Mouse (Mus musculus): ENCODE data around the gene Rarres2. TPM values are rescaled to one million over a fixed set of nuclear protein-coding genes. Genes with fewer than 3 reads are reported as not detected.

Gene Rarres2
- polyA plus RNA-seq, 1 experiment from 2014 or later, result 2.5 TPM

DNA sequence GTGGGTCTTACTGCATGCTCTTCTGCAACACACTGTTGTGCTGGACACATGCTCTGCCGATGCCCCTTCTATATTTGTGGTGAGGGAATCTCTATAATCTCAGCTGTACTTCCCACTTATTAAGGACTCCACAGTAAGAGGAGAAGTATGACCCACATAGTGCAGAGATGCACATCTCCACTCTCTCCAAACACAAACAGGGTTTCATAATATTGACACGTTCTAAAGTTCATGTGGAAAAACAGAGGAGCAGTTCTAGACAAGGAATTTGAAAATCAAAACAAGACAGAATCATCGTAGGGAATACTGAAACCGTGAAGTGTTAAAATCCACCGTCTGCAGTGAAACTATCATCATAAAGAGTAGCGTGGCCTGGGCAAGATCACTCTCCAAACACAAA, 19.3 kb upstream of the Rarres2 start:
- ATAC-seq (ENCODE audit: low FRiP score), result no peak
- Histone ChIP-seq H3K36me3 (ENCODE audit: control insufficient read depth, insufficient read depth, low read length) (peaks cover 8% of the 10 kb centered on the region), H3K4me3 (ENCODE audit: low read depth, low read length) (no peak overlapping the region), H3K27me3 (ENCODE audit: control insufficient read depth, insufficient read depth, low read length) (no peaks in the 10 kb centered on the region), H3K4me1 (replicated peaks; ENCODE audit: control insufficient read depth, insufficient read depth, low read length) (0 out of 2 replicates have a peak, but pooled peaks cover 5% of the 10 kb centered on the region), H3K4me2 (replicated peaks; ENCODE audit: low read depth, low read length) (no peak overlapping the region), H3K9me3 (ENCODE audit: control insufficient read depth, low read length) (no peaks in the 10 kb centered on the region), H3K9ac (ENCODE audit: low read depth, low read length) (no peak overlapping the region), H3K27ac (ENCODE audit: low read depth, low read length) (no peak overlapping the region)
- 91% methylated on average over 6 of the region's 6 CpGs for WGBS
- no peak for DNase-seq (ENCODE audit: low spot score)

DNA sequence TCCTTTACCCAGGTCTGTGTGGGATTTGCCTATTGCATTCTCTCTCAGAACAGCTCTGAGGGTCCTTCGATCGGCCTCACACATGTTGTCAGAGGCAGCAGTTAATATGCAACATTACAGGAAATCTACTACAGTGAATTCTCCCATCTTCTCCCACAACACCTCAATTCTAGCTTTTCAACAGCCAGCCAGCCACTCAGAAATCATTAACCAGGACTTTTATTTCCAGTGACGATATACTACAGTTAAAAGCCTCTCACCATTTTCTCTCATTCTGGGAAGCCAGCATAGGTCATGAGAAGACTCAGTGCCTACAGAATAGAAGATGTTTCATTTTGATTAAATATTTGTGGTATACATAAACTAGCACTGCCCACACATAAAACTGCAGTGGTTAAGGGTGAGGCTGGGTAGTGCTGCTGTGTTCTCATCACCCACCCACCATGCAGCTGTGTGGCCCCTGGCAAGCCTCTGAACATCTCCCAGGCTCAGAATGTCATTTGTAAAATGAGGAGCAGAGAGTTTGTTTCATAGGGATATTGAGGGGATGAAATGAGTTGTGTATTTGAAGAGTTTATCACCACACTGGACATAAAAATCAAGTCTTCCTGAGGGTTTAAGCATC, 18.7 kb upstream of the Rarres2 start:
- WGBS, result 76% methylated on average over 3 of the region's 3 CpGs
- no peak overlapping the region for H3K9ac ChIP-seq (ENCODE audit: low read depth, low read length)
- ATAC-seq (ENCODE audit: low FRiP score), result no peak
- DNase-seq (ENCODE audit: low spot score), result no peak
- no peak overlapping the region for H3K4me3 ChIP-seq (ENCODE audit: low read depth, low read length)
- no peak overlapping the region for H3K4me2 ChIP-seq (replicated peaks; ENCODE audit: low read depth, low read length)
- no peak overlapping the region for H3K27ac ChIP-seq (ENCODE audit: low read depth, low read length)
- peaks cover 3% of the 10 kb centered on the region for H3K36me3 ChIP-seq (ENCODE audit: control insufficient read depth, insufficient read depth, low read length)
- no peaks in the 10 kb centered on the region for H3K9me3 ChIP-seq (ENCODE audit: control insufficient read depth, low read length)
- no peaks in the 10 kb centered on the region for H3K27me3 ChIP-seq (ENCODE audit: control insufficient read depth, insufficient read depth, low read length)
- H3K4me1 ChIP-seq (replicated peaks; ENCODE audit: control insufficient read depth, insufficient read depth, low read length), result 0 out of 2 replicates have a peak, but pooled peaks cover 5% of the 10 kb centered on the region

- Histone ChIP-seq H3K9ac (ENCODE audit: low read depth, low read length) (no peak within 1 kb of the TSS), H3K4me2 (replicated peaks; ENCODE audit: low read depth, low read length) (no peak within 1 kb of the TSS), H3K27ac (ENCODE audit: low read depth, low read length) (no peak within 1 kb of the TSS), H3K36me3 (ENCODE audit: control insufficient read depth, insufficient read depth, low read length) (no peaks in the 10 kb centered on the region), H3K4me1 (replicated peaks; ENCODE audit: control insufficient read depth, insufficient read depth, low read length) (0 out of 2 replicates have a peak, but pooled peaks cover 2% of the 10 kb centered on the region), H3K27me3 (ENCODE audit: control insufficient read depth, insufficient read depth, low read length) (no peaks in the 10 kb centered on the region), H3K9me3 (ENCODE audit: control insufficient read depth, low read length) (no peaks in the 10 kb centered on the region), H3K4me3 (ENCODE audit: low read depth, low read length) (no peak within 1 kb of the TSS)
- DNase-seq (ENCODE audit: low spot score), result no peak
- WGBS, result 70% methylated on average over 6 of the region's 6 CpGs
- no peak for ATAC-seq (ENCODE audit: low FRiP score)
Observed at GRCm38 (mm10) chr6:48589194-48589750, 16.7 kb upstream of the Rarres2 start, which contains the start of gene Gm45021. Gm45021 (plus strand) TSS chr6:48589610.

GRCm38 (mm10) chr6:48582037-48582436, 9.4 kb upstream of the Rarres2 start:
- 67% methylated on average over 3 of the region's 3 CpGs for WGBS
- no peaks in the 10 kb centered on the region for H3K9me3 ChIP-seq (ENCODE audit: control insufficient read depth, low read length)
- H3K27ac ChIP-seq (ENCODE audit: low read depth, low read length), result no peak overlapping the region
- no peaks in the 10 kb centered on the region for H3K36me3 ChIP-seq (ENCODE audit: control insufficient read depth, insufficient read depth, low read length)
- no peaks in the 10 kb centered on the region for H3K27me3 ChIP-seq (ENCODE audit: control insufficient read depth, insufficient read depth, low read length)
- no peak overlapping the region for H3K9ac ChIP-seq (ENCODE audit: low read depth, low read length)
- DNase-seq (ENCODE audit: low spot score), result peak; percentile 81
- H3K4me1 ChIP-seq (replicated peaks; ENCODE audit: control insufficient read depth, insufficient read depth, low read length), result no peaks in the 10 kb centered on the region
- no peak overlapping the region for H3K4me3 ChIP-seq (ENCODE audit: low read depth, low read length)
- no peak for ATAC-seq (ENCODE audit: low FRiP score)
- H3K4me2 ChIP-seq (replicated peaks; ENCODE audit: low read depth, low read length), result no peak overlapping the region

- WGBS, result 35% methylated on average over 3 of the region's 3 CpGs
- no peaks in the 10 kb centered on the region for H3K36me3 ChIP-seq (ENCODE audit: control insufficient read depth, insufficient read depth, low read length)
- H3K27me3 ChIP-seq (ENCODE audit: control insufficient read depth, insufficient read depth, low read length), result no peaks in the 10 kb centered on the region
- no peak overlapping the region for H3K27ac ChIP-seq (ENCODE audit: low read depth, low read length)
- no peaks in the 10 kb centered on the region for H3K9me3 ChIP-seq (ENCODE audit: control insufficient read depth, low read length)
- H3K9ac ChIP-seq (ENCODE audit: low read depth, low read length), result no peak overlapping the region
- no peak overlapping the region for H3K4me2 ChIP-seq (replicated peaks; ENCODE audit: low read depth, low read length)
- H3K4me3 ChIP-seq (ENCODE audit: low read depth, low read length), result no peak overlapping the region
- DNase-seq (ENCODE audit: low spot score) (no peak), ATAC-seq (ENCODE audit: low FRiP score) (no peak)
- no peaks in the 10 kb centered on the region for H3K4me1 ChIP-seq (replicated peaks; ENCODE audit: control insufficient read depth, insufficient read depth, low read length)
Observed at GRCm38 (mm10) chr6:48581257-48581656, 8.7 kb upstream of the Rarres2 start.

GRCm38 (mm10) chr6:48579215-48579648, 6.6 kb upstream of the Rarres2 start:
- DNase-seq (ENCODE audit: low spot score), result no peak
- Histone ChIP-seq H3K9me3 (ENCODE audit: control insufficient read depth, low read length) (no peaks in the 10 kb centered on the region), H3K36me3 (ENCODE audit: control insufficient read depth, insufficient read depth, low read length) (no peaks in the 10 kb centered on the region), H3K4me1 (replicated peaks; ENCODE audit: control insufficient read depth, insufficient read depth, low read length) (no peaks in the 10 kb centered on the region), H3K27me3 (ENCODE audit: control insufficient read depth, insufficient read depth, low read length) (no peaks in the 10 kb centered on the region), H3K27ac (ENCODE audit: low read depth, low read length) (no peak overlapping the region), H3K9ac (ENCODE audit: low read depth, low read length) (no peak overlapping the region), H3K4me2 (replicated peaks; ENCODE audit: low read depth, low read length) (no peak overlapping the region), H3K4me3 (ENCODE audit: low read depth, low read length) (no peak overlapping the region)
- ATAC-seq (ENCODE audit: low FRiP score), result no peak
- 48% methylated on average over 5 of the region's 5 CpGs for WGBS

DNA sequence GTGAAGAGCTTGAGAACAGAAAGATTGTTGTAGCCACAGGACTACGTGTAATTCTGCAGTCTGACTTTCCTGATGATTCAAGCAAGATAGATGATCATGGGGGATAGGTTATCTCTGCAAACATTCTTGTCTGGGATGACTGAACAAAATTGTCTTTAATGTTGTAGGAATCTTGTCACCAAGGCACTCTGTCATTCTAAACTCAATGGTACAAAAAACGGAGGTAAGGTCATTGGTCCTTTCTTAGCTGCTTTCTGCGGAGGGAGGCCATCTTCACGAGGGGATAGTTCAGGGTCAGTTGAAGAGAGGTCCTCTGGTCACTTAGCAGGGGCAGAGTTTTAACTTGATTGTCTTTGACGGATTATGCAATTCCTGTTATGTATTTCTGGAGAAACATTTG, 6.1 kb upstream of the Rarres2 start:
- Histone ChIP-seq H3K36me3 (ENCODE audit: control insufficient read depth, insufficient read depth, low read length) (no peaks in the 10 kb centered on the region), H3K4me2 (replicated peaks; ENCODE audit: low read depth, low read length) (no peak overlapping the region), H3K4me3 (ENCODE audit: low read depth, low read length) (no peak overlapping the region), H3K27ac (ENCODE audit: low read depth, low read length) (no peak overlapping the region), H3K9ac (ENCODE audit: low read depth, low read length) (no peak overlapping the region), H3K9me3 (ENCODE audit: control insufficient read depth, low read length) (no peaks in the 10 kb centered on the region), H3K4me1 (replicated peaks; ENCODE audit: control insufficient read depth, insufficient read depth, low read length) (no peaks in the 10 kb centered on the region), H3K27me3 (ENCODE audit: control insufficient read depth, insufficient read depth, low read length) (no peaks in the 10 kb centered on the region)
- no peak for ATAC-seq (ENCODE audit: low FRiP score)
- DNase-seq (ENCODE audit: low spot score), result no peak
- WGBS, result 67% methylated on average over 5 of the region's 5 CpGs

- DNase-seq (ENCODE audit: low spot score) (no peak), ATAC-seq (ENCODE audit: low FRiP score) (no peak)
- Histone ChIP-seq H3K9ac (ENCODE audit: low read depth, low read length) (no peak overlapping the region), H3K9me3 (ENCODE audit: control insufficient read depth, low read length) (no peaks in the 10 kb centered on the region), H3K4me3 (ENCODE audit: low read depth, low read length) (no peak overlapping the region), H3K4me1 (replicated peaks; ENCODE audit: control insufficient read depth, insufficient read depth, low read length) (no peaks in the 10 kb centered on the region), H3K27ac (ENCODE audit: low read depth, low read length) (no peak overlapping the region), H3K27me3 (ENCODE audit: control insufficient read depth, insufficient read depth, low read length) (no peaks in the 10 kb centered on the region), H3K36me3 (ENCODE audit: control insufficient read depth, insufficient read depth, low read length) (no peaks in the 10 kb centered on the region), H3K4me2 (replicated peaks; ENCODE audit: low read depth, low read length) (no peak overlapping the region)
- 80% methylated on average over 3 of the region's 3 CpGs for WGBS
Observed at GRCm38 (mm10) chr6:48573981-48574380, 1.4 kb upstream of the Rarres2 start.

DNA sequence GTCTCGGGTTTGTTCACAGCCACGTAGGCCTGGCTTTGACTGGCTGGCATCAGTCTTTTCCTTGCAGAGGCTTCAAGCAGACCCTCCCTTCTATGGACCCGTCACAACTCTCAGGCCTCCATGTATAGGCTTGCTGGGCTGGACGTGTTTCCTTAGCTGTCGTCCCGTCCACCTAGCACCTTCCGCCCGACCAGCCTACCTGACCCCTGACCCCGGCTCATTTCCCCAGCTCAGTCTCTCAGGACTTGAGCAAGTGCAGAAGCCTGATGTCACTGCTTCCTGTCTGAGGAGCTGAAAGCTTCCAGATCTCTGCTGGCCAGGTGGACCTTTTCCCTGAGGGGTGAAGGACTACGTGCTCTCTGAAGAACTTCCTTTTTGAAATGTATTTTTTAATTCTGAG, 691 bp upstream of the Rarres2 start:
- DNase-seq (ENCODE audit: low spot score) (no peak), ATAC-seq (ENCODE audit: low FRiP score) (no peak)
- WGBS, result 62% methylated on average over 10 of the region's 10 CpGs
- no peak overlapping the region for H3K27ac ChIP-seq (ENCODE audit: low read depth, low read length)
- H3K9me3 ChIP-seq (ENCODE audit: control insufficient read depth, low read length), result no peaks in the 10 kb centered on the region
- H3K9ac ChIP-seq (ENCODE audit: low read depth, low read length), result no peak overlapping the region
- H3K4me3 ChIP-seq (ENCODE audit: low read depth, low read length), result no peak overlapping the region
- H3K27me3 ChIP-seq (ENCODE audit: control insufficient read depth, insufficient read depth, low read length), result no peaks in the 10 kb centered on the region
- no peaks in the 10 kb centered on the region for H3K36me3 ChIP-seq (ENCODE audit: control insufficient read depth, insufficient read depth, low read length)
- H3K4me1 ChIP-seq (replicated peaks; ENCODE audit: control insufficient read depth, insufficient read depth, low read length), result no peaks in the 10 kb centered on the region
- no peak overlapping the region for H3K4me2 ChIP-seq (replicated peaks; ENCODE audit: low read depth, low read length)
